Mouse (Mus musculus) midbrain, embryonic 16.5 days (tissue): Measurements from ENCODE around the gene Gm10959. TPM values are rescaled to one million over a fixed set of nuclear protein-coding genes. Genes with fewer than 3 reads are reported as not detected.

Experiments
- ATAC-seq: fragments of 200-750 bp; cut with Nextera tagmentation; 2 replicates; pipeline ENCODE4 v1.8.0; 2017; ENCODE audit warnings: moderate TSS enrichment
- H3K27ac ChIP-seq: fragments of 300-500 bp; sonication (generic); 2 replicates; pipeline ENCODE4 v1.5.1; 2014; ENCODE audit warnings: mild to moderate bottlenecking, low read length, mixed read lengths
- H3K27me3 ChIP-seq: fragments of 300-500 bp; sonication (generic); 2 replicates; pipeline ENCODE4 v1.6.1; 2014; ENCODE audit warnings: low read depth, low read length, mixed read lengths; ENCODE audit not compliant: control insufficient read depth, insufficient read depth
- H3K36me3 ChIP-seq: fragments of 300-500 bp; sonication (generic); 2 replicates; pipeline ENCODE4 v1.6.1; 2014; ENCODE audit warnings: mild to moderate bottlenecking, low read length, moderate library complexity, mixed read lengths; ENCODE audit not compliant: control insufficient read depth, insufficient read depth
- H3K4me1 ChIP-seq: fragments of 300-500 bp; sonication (generic); 2 replicates; pipeline ENCODE4 v1.6.1; 2014; ENCODE audit warnings: mild to moderate bottlenecking, low read length, mixed read lengths; ENCODE audit not compliant: control insufficient read depth, insufficient read depth
- H3K4me2 ChIP-seq: fragments of 300-500 bp; sonication (generic); 2 replicates; pipeline ENCODE4 v1.6.1; 2014; ENCODE audit warnings: mild to moderate bottlenecking, low read length, mixed read lengths
- H3K4me3 ChIP-seq: fragments of 300-500 bp; sonication (generic); 2 replicates; pipeline ENCODE4 v1.5.1; 2014; ENCODE audit warnings: low read depth, mild to moderate bottlenecking, low read length, moderate library complexity, mixed read lengths
- H3K9ac ChIP-seq: fragments of 300-500 bp; sonication (generic); 2 replicates; pipeline ENCODE4 v1.6.1; 2014; ENCODE audit warnings: low read depth, low read length, mixed read lengths
- H3K9me3 ChIP-seq: fragments of 300-500 bp; sonication (generic); replicated peaks from 2 replicates; pipeline ENCODE4 v1.6.1; 2014; ENCODE audit warnings: mild to moderate bottlenecking, low read length, mixed read lengths; ENCODE audit not compliant: control insufficient read depth, poor library complexity, severe bottlenecking
- WGBS: fragments of 180-500 bp; shearing (Covaris S2); extraction: QIAGEN DNeasy Blood & Tissue Kit; methylation state at CpG from one replicate; pipeline ENCODE4 v1.1.7; 2014; 5-methylcytosine and 5-hydroxymethylcytosine counted together
- polyA plus RNA-seq: library from polyadenylated mRNA; unstranded; fragments of >200 nt; fragmentation: Nextera tagmentation; extraction: Ambion mirVana; gene quantifications from 2 replicates; pipeline ENCODE4 v1.2.1, GENCODE M21; 2015

Gm10959 gene
- polyA plus RNA-seq, 1 experiment from 2014 or later, result not detected

GRCm38 (mm10) chr3:122876870-122877269, 42.3 kb downstream of the Gm10959 start:
- Histone ChIP-seq H3K27me3 (no peaks in the 10 kb centered on the region), H3K4me2 (no peak overlapping the region), H3K4me1 (no peaks in the 10 kb centered on the region), H3K36me3 (no peaks in the 10 kb centered on the region), H3K9ac (no peak overlapping the region), H3K4me3 (no peak overlapping the region), H3K9me3 (no peaks in the 10 kb centered on the region), H3K27ac (no peak overlapping the region)
- no peak for ATAC-seq
- 94% methylated on average over 2 of the region's 2 CpGs for WGBS

GRCm38 (mm10) chr3:122871596-122871995, 47.6 kb downstream of the Gm10959 start:
- no peaks in the 10 kb centered on the region for H3K27me3 ChIP-seq
- H3K4me2 ChIP-seq, result no peak overlapping the region
- no peak for ATAC-seq
- H3K9me3 ChIP-seq, result no peaks in the 10 kb centered on the region
- no peaks in the 10 kb centered on the region for H3K4me1 ChIP-seq
- no peak overlapping the region for H3K27ac ChIP-seq
- WGBS, result 92% methylated on average over 1 of the region's 1 CpGs
- H3K9ac ChIP-seq, result no peak overlapping the region
- H3K36me3 ChIP-seq, result no peaks in the 10 kb centered on the region
- no peak overlapping the region for H3K4me3 ChIP-seq

- Histone ChIP-seq H3K4me1 (no peaks in the 10 kb centered on the region), H3K27ac (no peak overlapping the region), H3K9ac (no peak overlapping the region), H3K4me2 (no peak overlapping the region), H3K4me3 (no peak overlapping the region), H3K36me3 (no peaks in the 10 kb centered on the region), H3K27me3 (no peaks in the 10 kb centered on the region), H3K9me3 (no peaks in the 10 kb centered on the region)
- no peak for ATAC-seq
- 100% methylated on average over 1 of the region's 1 CpGs for WGBS
Observed at GRCm38 (mm10) chr3:122868270-122868669, 50.9 kb downstream of the Gm10959 start.

- no peaks in the 10 kb centered on the region for H3K36me3 ChIP-seq
Observed at GRCm38 (mm10) chr3:122865092-122865491, 54.1 kb downstream of the Gm10959 start.

More at GRCm38 (mm10) chr3:122865092-122865491, 54.1 kb downstream of the Gm10959 start:
- H3K4me1 ChIP-seq, result no peaks in the 10 kb centered on the region
- no peaks in the 10 kb centered on the region for H3K9me3 ChIP-seq
- H3K4me2 ChIP-seq, result no peak overlapping the region
- no peak overlapping the region for H3K27ac ChIP-seq
- ATAC-seq, result no peak
- no peak overlapping the region for H3K9ac ChIP-seq
- no peak overlapping the region for H3K4me3 ChIP-seq
- no peaks in the 10 kb centered on the region for H3K27me3 ChIP-seq
- WGBS, result 85% methylated on average over 4 of the region's 4 CpGs

Other genes starting within 250 kb of the Gm10959 start
- 1.6 and 1.7 TPM in 2 replicates for gene Pde5a, start 190.4 kb downstream of the Gm10959 start, polyA plus RNA-seq
- gene Fabp2, start 24.3 kb downstream of the Gm10959 start, polyA plus RNA-seq, result not detected in 2 replicates
- 68.1 and 69.9 TPM in 2 replicates for gene 1810037I17Rik, start 4.8 kb upstream of the Gm10959 start, polyA plus RNA-seq
- 9.4 and 10.8 TPM in 2 replicates for gene Usp53, start 65.2 kb upstream of the Gm10959 start, polyA plus RNA-seq
- not detected in 2 replicates for gene Myoz2, start 115.7 kb upstream of the Gm10959 start, polyA plus RNA-seq